Mouse (Mus musculus): ENCODE results near the gene Ift172. TPM values are rescaled to one million over a fixed set of nuclear protein-coding genes. Genes with fewer than 3 reads are reported as not detected.

The Ift172 gene
- polyA plus RNA-seq, 1 experiment, result 41.2 TPM

GRCm38 (mm10) chr5:31254901-31255300 is 36.0 kb downstream of the Ift172 start:
- Histone ChIP-seq H3K4me3 (replicated peaks; ENCODE audit: control insufficient read depth, low read depth, low read length) (no peak overlapping the region), H3K4me1 (ENCODE audit: control insufficient read depth, insufficient read depth, low read length) (no peaks in the 10 kb centered on the region), H3K27ac (ENCODE audit: control insufficient read depth, insufficient read depth, low read depth, low read length, poor library complexity) (no peak overlapping the region)
- 68% methylated on average over 8 of the region's 8 CpGs for WGBS
- TF ChIP-seq CTCF (IDR thresholded peaks at IDR 0.05; ENCODE audit: control insufficient read depth, insufficient read depth, low read length) (no peak), POLR2A (IDR thresholded peaks at IDR 0.05; ENCODE audit: borderline replicate concordance, control insufficient read depth, low read depth, low read length) (no peak)

- no peaks in the 10 kb centered on the region for H3K4me1 ChIP-seq (ENCODE audit: control insufficient read depth, insufficient read depth, low read length)
- H3K4me3 ChIP-seq (replicated peaks; ENCODE audit: control insufficient read depth, low read depth, low read length), result no peak overlapping the region
- TF ChIP-seq POLR2A (IDR thresholded peaks at IDR 0.05; ENCODE audit: borderline replicate concordance, control insufficient read depth, low read depth, low read length) (no peak), CTCF (IDR thresholded peaks at IDR 0.05; ENCODE audit: control insufficient read depth, insufficient read depth, low read length) (no peak)
- 39% methylated on average over 7 of the region's 7 CpGs for WGBS
- no peak overlapping the region for H3K27ac ChIP-seq (ENCODE audit: control insufficient read depth, insufficient read depth, low read depth, low read length, poor library complexity)
Measured at GRCm38 (mm10) chr5:31254452-31254851, 36.5 kb downstream of the Ift172 start.

- H3K4me1 ChIP-seq (ENCODE audit: control insufficient read depth, insufficient read depth, low read length), result no peaks in the 10 kb centered on the region
- H3K27ac ChIP-seq (ENCODE audit: control insufficient read depth, insufficient read depth, low read depth, low read length, poor library complexity), result no peak overlapping the region
- no peak overlapping the region for H3K4me3 ChIP-seq (replicated peaks; ENCODE audit: control insufficient read depth, low read depth, low read length)
- WGBS, result 89% methylated on average over 8 of the region's 8 CpGs
- TF ChIP-seq CTCF (IDR thresholded peaks at IDR 0.05; ENCODE audit: control insufficient read depth, insufficient read depth, low read length), result no peak
- TF ChIP-seq POLR2A (IDR thresholded peaks at IDR 0.05; ENCODE audit: borderline replicate concordance, control insufficient read depth, low read depth, low read length), result no peak
Measured at GRCm38 (mm10) chr5:31253806-31254205, 37.1 kb downstream of the Ift172 start.

- TF ChIP-seq POLR2A (IDR thresholded peaks at IDR 0.05; ENCODE audit: borderline replicate concordance, control insufficient read depth, low read depth, low read length) (no peak), CTCF (IDR thresholded peaks at IDR 0.05; ENCODE audit: control insufficient read depth, insufficient read depth, low read length) (no peak)
- Histone ChIP-seq H3K27ac (ENCODE audit: control insufficient read depth, insufficient read depth, low read depth, low read length, poor library complexity) (no peak overlapping the region), H3K4me1 (ENCODE audit: control insufficient read depth, insufficient read depth, low read length) (no peaks in the 10 kb centered on the region), H3K4me3 (replicated peaks; ENCODE audit: control insufficient read depth, low read depth, low read length) (no peak overlapping the region)
- WGBS, result 84% methylated on average over 16 of the region's 16 CpGs
Measured at GRCm38 (mm10) chr5:31252795-31253545, 37.9 kb downstream of the Ift172 start.

GRCm38 (mm10) chr5:31252151-31252550 is 38.8 kb downstream of the Ift172 start:
- Histone ChIP-seq H3K4me1 (ENCODE audit: control insufficient read depth, insufficient read depth, low read length) (no peaks in the 10 kb centered on the region), H3K27ac (ENCODE audit: control insufficient read depth, insufficient read depth, low read depth, low read length, poor library complexity) (no peak overlapping the region), H3K4me3 (replicated peaks; ENCODE audit: control insufficient read depth, low read depth, low read length) (peak overlapping the region; percentile 56)
- TF ChIP-seq CTCF (IDR thresholded peaks at IDR 0.05; ENCODE audit: control insufficient read depth, insufficient read depth, low read length) (no peak), POLR2A (IDR thresholded peaks at IDR 0.05; ENCODE audit: borderline replicate concordance, control insufficient read depth, low read depth, low read length) (no peak)
- WGBS, result 84% methylated on average over 10 of the region's 10 CpGs

- TF ChIP-seq CTCF (IDR thresholded peaks at IDR 0.05; ENCODE audit: control insufficient read depth, insufficient read depth, low read length) (no peak), POLR2A (IDR thresholded peaks at IDR 0.05; ENCODE audit: borderline replicate concordance, control insufficient read depth, low read depth, low read length) (no peak)
- Histone ChIP-seq H3K4me1 (ENCODE audit: control insufficient read depth, insufficient read depth, low read length) (no peaks in the 10 kb centered on the region), H3K27ac (ENCODE audit: control insufficient read depth, insufficient read depth, low read depth, low read length, poor library complexity) (no peak within 1 kb of the TSS), H3K4me3 (replicated peaks; ENCODE audit: control insufficient read depth, low read depth, low read length) (peak within 1 kb of the TSS; percentile 56)
- 86% methylated on average over 47 of the region's 47 CpGs for WGBS
Measured at GRCm38 (mm10) chr5:31251541-31252101, 39.3 kb downstream of the Ift172 start, which contains the start of gene Krtcap3. TSS of gene Krtcap3 (plus strand) at chr5:31251691.

- WGBS, result 81% methylated on average over 4 of the region's 4 CpGs
- Histone ChIP-seq H3K27ac (ENCODE audit: control insufficient read depth, insufficient read depth, low read depth, low read length, poor library complexity) (no peak overlapping the region), H3K4me1 (ENCODE audit: control insufficient read depth, insufficient read depth, low read length) (no peaks in the 10 kb centered on the region), H3K4me3 (replicated peaks; ENCODE audit: control insufficient read depth, low read depth, low read length) (no peak overlapping the region)
- TF ChIP-seq CTCF (IDR thresholded peaks at IDR 0.05; ENCODE audit: control insufficient read depth, insufficient read depth, low read length) (no peak), POLR2A (IDR thresholded peaks at IDR 0.05; ENCODE audit: borderline replicate concordance, control insufficient read depth, low read depth, low read length) (no peak)
Measured at GRCm38 (mm10) chr5:31250716-31251115, 40.2 kb downstream of the Ift172 start.

GRCm38 (mm10) chr5:31242191-31242590 is 48.7 kb downstream of the Ift172 start:
- WGBS, result 23% methylated on average over 10 of the region's 10 CpGs
- Histone ChIP-seq H3K4me3 (replicated peaks; ENCODE audit: control insufficient read depth, low read depth, low read length) (no peak overlapping the region), H3K27ac (ENCODE audit: control insufficient read depth, insufficient read depth, low read depth, low read length, poor library complexity) (no peak overlapping the region), H3K4me1 (ENCODE audit: control insufficient read depth, insufficient read depth, low read length) (no peaks in the 10 kb centered on the region)
- no peak for TF ChIP-seq POLR2A (IDR thresholded peaks at IDR 0.05; ENCODE audit: borderline replicate concordance, control insufficient read depth, low read depth, low read length)
